Mouse (Mus musculus) ovary, adult 18-20 months (tissue): ENCODE measurements around the gene Impg1.

Experiments
- DNase-seq: peaks from one replicate; pipeline ENCODE4 v3.0.0; 2022; ENCODE audit warnings: low spot score, mixed read lengths

Gene Impg1

DNA sequence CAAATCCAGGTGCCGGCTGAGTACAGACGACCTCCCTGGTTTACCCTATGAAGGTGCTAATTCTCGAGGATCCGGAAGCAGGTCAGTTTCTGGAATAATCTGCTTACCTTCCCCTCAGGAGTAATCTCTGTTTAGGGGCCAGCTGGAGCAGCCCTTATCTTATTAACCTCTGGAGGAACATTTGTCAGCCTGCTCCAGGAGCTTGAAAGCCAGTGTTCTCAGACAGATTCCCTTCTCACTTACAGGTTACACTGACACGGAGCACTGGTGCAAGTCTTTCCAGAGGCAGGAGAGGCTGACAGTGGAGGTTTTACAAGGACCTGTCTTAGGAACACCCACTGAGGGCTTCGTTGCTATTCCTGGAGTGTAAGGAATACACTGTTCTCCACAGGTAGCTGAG lies at the start of gene Impg1:
Gene Impg1 (minus strand): TSS at position 101 of the 400 bp plus-strand sequence.
- DNase-seq: no peak

DNA sequence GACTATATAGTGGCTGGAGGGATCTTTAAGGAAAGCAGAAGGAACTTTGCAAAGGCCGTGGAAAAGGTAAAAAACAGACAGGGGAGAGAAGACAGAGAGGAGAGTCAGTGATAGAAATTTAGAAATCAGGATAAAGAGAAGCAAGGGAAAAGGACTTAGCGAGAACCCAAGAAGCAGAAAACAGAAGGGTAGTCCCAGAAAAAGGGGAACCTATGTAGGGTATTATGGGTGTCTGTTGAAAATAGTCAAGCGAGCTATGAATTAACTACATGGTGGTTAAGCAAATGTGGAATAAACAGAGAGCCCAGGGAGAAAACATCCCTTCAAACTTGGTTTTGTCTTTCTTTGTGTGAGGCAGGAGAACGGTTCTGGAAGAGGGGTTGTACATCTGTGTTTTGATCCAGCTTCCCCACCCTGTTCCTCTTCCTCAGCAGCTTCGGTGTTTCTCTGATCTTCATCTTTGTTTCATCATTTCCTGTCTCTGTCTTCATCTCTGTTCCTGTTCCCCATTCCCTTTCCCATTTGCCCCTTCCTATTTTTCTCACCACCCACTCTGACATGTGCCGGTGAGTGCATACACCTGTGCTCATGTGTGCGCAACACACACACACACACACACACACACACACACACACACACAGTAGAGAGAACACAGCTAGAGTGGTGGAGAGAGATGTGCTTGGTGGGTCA lies 44.3 kb upstream of the Impg1 start:
- DNase-seq: no peak

DNA sequence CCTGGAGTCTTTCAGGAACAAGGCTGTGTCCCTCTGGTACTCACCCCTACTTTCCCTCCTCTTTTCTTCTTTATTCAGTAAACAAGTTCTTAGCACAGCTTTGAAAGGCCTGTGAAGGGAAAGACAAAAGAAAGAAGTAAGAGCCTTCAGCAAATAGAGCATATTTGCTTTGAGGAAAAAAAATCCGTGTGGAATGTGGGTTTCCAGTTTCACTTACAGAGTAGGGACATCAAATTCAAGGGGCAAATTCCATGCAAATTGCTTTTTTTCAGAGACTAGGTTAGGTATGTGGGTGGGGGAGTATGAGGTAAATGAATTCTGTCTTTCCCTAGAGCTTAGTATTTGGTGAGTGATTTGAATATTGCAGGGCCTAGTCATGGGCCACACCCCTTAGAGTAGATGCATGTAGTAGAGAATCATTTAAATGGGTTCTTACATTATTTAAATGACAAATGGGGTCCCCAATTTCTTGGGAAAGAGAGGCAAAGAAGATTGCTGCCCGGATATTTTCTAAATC lies 39.3 kb upstream of the Impg1 start:
- DNase-seq: no peak

DNA sequence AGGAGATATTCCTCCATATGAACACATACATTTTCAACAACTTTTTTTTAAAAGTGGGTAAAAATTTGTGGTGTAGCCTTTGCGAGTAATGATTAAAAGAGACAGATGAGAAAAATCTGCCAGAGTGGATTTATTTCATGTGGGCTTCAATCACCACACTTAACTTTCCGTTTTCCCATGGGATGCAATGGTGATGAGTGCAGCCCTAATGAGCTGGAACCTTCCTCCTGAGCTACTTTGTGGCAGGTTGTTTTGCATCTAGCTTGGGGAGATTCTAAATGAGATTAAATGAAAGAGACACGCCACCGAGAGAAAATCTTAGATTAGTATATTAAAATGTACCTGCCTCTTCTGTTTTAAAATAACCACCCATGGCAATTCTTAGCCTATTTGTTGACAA lies 26.3 kb upstream of the Impg1 start:
- no peak for DNase-seq

DNA sequence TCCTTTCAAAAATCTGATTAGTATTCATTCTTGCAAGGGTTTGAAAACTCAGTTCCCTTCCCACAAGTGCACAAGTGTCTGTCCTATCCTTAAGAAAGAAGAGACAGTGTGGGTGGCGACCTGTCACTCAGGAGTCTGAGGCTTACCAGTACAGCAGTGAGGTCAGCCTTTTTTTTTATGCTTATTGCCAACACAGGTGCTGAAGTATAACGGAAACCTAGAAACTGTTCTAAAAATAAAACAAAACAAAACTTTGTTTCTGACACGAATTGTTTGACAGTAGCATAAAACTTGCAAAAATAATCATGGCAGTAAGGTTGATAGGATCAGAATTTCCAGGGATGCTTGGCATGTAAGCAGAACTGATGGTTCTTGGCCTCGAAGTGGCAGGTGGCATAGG lies 4.9 kb downstream of the Impg1 start:
- DNase-seq: no peak

DNA sequence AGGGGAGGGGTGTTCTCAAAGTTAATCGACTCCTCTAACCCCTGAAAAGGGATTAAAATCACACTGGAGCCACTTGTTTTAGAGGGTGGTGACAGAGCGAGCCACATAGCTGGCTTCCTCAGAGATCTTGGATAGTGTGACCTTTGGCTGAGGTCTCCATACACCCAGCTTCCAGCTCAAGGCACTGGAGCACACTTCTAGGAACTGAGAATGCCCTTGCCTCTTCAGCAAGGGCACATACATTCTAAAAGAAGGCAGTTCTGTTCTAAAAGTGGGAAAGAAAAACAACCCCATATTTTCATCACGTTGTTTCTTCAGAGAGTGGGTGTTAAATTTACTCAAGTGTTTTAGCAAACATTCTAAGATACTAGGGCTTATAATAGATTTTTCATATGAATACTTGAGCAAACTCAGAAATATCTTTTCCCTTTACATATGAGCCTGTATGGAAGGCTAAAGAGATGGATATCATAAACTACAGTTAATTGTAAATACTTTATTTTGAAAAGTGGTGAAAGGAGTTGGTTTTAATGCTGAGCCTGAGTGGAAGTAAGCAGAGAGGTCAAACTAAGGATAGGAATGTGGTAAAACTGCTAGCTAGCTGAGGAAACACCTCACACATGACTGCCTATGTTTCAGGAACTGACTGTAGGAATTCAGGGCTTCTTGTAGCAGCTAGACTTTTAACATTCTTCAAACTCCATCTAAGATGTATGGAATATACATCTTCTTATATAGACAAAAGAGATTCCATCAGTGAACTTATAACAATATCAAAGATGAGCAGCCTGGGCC lies 14.6 kb downstream of the Impg1 start:
- no peak for DNase-seq

DNA sequence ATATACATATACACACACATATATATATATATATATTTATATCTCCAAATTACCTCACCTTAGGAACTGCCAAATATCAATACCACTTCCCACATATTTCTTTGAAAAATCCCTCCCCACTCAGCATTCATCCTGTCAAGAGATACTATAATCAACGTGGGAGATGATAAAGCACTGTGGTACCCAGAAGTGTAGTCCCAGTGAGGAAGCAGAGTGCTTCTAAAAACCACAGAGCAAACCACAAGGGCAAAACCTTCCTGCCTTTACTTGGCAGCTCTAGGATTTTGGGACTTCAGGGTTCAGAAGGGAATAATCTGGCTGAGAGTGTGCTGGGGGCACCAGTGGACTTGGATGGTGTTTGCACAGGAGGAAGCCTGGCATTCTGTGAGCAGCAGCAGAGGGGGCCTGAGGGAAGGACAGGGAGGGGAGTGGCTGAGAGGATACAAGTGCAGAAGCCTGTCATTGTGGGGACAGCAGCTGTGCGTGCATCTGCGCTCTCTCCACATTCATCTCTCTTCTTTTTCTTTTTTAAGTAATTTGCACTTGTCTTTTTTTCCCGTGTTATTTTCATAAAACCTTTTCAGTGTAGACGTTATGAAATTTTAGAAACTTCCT lies 24.1 kb downstream of the Impg1 start:
- no peak for DNase-seq

DNA sequence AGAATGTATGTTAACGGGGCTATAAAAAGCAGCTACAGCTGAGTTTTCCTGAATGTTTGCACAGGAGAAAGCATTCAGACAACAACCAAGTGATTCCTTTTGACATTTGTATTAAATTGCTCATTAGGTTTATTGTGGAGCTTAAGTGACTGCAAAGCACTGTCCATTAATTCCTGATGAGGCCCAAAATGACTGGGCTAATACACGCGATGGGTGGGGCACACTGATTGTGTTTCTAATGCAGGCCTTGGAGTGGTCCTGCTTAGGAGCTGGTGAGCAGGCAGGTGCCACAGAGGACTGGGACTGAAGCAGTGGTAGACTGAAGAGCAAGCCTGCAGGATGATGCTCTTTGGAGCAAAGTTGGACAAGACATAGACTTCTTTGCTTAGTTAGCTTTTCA lies 73.9 kb downstream of the Impg1 start:
- DNase-seq: no peak

DNA sequence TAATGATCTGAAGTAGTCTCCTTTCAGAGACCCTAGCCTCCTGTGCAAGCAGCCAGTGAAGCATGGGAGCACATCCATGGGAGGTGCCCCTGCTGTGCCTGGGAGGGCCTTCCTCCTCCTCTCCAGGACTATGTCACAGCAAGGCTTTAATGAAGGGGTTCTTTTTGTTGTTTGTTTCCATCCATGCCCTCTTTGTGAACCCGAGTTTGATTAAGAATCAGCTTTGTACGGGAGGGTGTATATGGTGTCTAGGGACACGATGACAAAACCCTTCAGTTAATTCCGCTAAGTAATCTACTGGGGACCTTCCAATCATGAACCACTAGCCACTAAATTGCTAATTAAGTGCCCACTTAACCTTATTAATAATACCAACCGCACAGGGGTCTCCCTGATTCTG lies 74.3 kb downstream of the Impg1 start:
- DNase-seq: no peak

DNA sequence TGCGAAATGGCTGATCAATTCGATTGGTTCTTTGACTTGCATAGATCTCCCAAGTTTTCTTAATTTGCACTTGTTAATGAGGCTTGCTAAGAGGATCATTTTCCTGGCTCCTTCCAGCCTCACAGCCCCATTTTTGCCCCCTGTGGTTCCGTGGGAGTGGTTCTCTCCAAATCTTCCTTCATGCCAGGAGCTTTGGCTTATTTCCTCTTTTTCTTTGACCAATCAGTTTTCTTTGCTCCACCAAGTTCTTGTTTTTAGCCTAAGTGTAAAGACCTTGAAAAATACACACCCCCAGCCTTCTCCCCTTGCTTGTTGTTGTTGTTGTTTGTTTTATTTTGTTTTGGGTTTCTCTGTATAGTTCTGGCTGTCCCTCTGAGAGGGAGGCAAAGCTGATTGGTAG lies 77.4 kb downstream of the Impg1 start:
- no peak for DNase-seq

DNA sequence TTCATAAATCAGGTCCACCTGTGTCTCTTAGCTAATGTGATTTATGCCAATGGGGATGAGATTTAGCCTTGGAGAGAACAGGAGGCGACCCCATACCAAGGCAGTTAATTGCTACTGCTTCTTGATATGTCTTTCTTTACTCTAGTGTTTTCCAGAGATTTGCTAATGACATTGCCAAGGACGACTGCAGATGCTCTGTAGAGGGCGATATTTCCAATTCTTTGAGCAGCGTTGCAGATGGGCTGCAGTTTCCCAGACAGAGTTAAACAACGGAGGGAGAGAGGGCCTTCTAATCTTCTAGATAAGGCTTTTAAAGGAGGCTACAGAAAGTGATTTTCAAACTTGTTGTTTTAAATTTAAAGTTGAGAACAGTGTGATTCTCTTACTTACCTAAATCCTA lies 78.8 kb downstream of the Impg1 start:
- DNase-seq: no peak

DNA sequence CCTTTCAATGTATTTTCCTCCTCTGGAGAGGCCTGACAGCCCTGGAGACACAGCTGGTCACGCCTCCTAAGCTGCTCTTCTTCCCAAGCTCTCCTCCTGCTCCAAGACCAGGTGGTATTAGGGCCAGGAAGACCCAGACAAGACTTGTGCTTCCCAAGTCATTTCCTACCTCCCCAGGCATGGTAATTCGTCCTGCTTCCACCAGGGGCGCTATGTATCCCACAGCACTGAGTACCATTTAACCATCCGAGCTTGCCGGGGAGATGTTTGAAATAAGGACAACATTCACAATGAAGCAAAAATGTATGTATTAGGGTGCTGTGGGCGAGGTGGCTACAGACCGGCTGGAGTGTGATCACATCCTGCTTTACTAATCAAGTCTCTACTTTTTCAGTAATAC lies 79.3 kb downstream of the Impg1 start:
- DNase-seq: no peak

DNA sequence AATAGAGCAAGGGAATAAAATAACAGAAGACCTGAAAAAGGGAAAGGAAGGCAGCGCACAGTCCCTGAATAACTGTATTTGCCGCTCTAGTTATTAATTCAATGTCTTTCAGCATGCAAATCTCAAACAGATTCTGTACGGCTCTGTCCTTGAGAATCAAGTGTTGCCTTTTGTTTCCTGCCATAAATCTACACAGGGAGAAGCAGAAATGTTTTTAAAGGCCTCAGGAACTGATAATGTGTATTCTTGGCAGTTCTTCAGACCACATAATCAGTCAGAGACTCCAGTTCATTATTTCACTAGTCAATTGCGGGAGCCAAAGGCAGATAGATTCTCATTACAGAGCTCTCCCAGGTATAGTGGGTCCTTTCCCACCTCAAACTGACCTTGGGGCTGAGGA lies 82.6 kb downstream of the Impg1 start:
- peak; percentile 5 for DNase-seq

DNA sequence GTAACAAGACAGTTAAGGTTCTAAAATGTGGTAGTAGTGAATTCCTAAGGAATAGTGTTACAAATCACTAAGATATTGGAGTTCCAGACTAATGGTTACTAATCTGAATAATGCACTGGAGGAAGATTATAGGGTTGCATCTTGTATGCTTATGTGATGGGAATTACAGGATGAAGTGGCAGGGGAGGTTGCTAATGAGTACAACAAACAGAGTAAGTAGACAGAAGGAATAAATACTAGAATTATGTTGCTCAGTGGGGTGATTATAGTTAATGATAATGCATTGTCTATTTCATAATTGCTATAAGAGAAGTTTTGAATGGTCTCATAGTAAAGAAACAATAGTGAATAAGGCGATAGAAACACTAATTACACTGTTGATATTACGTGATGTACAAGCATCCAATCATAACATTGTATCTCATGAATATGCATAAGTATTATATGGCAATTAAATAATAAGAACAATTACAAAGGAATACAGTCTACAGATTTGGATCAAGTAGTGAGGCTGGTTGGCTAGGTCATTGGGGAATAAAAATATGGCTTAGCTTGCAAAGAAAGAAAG lies 85.1 kb downstream of the Impg1 start:
- DNase-seq: no peak

DNA sequence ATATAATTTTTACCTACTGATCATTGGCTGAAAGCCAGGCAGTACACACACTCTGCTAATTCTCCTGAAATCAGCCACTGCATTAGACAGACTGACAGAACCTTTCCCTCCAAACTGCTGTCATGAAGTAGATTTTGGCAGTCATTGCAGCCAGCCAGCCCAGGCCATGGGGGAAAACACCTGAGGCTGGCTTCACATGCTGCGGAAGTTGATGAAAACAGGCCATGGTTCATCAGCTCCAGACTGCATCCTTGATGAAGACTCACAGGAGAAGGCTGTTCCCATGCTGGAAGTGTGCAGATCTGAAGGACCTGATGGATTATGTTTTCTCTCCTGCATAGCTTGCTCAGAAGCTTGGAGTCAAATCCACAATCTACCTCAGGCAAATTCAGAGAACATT lies 91.2 kb downstream of the Impg1 start:
- no peak for DNase-seq

DNA sequence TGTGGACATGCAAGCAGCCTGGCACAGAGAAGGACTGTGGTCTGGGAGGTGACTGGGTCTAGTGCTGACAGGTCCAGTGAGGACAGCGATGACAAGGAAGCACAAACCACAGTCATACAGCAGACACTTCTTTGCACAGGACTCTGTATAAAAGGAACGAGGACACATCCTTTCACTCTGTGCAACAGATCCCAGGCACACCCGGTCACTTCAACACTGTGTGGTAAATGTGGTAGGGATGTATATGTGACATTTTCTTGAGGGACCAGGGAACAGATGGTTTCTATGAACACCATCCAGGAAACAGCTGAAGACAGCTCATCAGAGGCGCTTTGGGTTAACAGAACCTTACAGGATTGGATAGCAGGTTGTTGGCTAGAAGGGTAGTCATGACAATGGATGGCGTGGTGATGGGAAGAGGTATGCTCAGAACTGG lies 92.0 kb downstream of the Impg1 start:
- DNase-seq: no peak

DNA sequence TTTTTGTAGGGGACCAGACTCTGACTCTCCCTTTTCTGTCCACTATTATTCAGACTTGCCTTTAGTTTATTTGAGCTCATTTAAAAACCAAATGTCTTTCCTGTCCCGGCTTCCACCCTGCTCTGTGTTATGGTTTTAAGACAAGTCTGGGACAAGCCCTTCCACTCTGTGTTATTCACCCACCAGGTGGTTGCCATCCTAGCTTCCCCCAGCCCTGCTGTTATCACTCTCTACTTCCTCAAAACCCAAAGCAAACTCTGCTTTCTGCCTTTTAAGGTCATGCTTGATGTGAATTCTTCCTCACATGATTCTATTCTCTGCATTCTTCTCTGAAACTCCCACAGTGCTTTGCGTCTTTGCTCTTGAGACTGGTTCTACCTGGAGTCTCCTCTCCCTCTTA lies 96.6 kb downstream of the Impg1 start:
- DNase-seq: no peak

DNA sequence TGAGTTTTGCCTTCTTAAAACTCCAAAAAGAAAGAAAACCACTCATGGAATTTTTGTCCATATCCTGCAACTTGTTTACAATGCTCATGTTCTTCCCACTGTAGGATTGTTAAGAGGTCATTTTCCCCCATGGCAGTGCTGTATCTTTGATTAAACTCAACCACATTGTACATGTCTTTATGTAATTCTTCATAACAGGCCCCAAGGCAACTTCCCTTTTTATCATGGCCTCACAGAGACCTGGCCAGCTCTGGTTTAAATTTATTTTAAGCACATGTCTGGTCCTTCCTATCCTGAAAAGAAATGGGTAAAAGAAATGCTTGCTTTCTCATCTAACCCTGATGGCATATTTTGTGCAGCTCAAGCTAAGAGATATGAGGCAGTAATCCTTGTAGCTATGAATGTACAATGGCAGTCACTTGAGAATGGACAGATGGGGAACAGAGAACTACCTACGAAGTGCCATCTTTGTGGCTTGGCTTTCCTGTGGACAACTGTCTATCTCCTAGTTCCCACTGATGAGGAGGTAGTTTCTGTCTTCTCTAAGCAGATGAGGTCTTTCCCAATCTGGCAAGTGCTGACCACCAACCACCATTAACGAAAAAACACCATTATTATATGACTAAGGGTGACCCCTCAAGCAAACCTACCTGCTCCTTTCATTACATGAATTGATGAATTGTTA lies 97.6 kb downstream of the Impg1 start:
- no peak for DNase-seq

DNA sequence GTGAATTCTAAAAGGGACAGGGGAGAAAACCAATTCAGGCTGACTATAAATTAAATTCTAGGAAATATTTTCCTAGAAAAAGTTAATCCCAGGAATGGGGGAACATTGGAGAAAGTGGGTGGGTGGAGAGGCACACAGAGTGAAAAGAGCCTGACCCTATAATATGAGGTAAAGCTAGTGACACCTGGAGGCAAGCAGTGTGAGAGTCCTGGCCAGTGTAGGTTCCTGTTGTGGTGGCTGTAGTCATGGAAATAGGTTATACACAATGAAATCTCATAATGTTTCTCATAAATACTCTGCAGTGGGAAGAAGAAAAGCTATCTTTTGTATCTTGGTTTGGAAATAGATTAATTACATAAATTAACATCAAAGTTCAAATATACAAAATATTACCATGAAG lies 105.2 kb downstream of the Impg1 start:
- no peak for DNase-seq

DNA sequence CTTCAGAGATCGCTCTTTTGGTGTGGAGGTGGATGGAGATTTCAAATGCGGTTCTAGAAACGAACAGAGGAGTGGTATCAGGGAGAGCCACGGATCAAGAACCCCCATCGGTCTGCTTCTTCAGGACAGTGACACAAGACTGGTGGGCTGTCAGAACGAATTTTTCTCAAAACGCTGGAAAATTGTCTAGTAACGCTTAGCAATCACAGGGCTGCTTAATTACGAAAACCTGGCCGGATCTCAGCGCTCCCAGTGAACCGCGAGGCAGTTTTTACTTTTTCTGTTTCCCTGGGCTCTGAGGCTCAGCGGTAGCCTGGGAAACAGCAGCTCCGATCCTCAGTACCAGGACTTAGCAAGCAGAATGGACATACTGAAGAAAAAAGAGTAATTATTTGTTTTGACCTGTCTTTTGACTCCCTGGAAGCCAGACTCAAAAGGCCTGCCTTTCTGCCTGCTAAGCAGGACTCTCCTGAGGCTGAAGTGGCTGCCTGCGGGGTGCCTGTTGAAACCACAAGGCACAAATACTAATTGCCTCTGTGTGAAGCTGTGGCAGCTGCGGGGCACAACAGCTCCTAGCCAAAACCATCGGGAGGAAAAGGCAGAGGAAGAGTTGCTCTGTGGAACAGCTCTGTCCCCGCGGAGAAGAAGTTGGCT lies 113.5 kb downstream of the Impg1 start:
- DNase-seq: no peak

DNA sequence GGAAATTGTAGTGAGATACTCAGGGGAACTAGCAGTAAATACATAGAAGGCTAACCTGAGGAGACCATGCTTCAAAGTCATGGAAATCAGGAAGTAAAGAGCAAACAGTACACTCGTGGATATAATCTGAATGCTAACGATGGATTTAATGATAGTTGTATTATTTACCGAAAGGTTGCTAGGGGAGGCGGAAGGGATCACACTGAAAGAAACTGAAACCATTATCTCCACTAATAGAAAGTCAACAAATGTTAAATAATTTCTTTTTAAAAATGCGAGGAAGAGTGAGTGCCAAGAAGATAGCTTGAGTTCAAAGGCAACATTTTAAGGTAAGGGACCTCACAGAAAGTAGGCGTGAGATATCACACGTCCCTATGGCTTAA lies 114.0 kb downstream of the Impg1 start:
- no peak for DNase-seq
